Mouse (Mus musculus) hindbrain, embryonic 14.5 days (tissue): ENCODE data around the gene Slf2. TPM values are rescaled to one million over a fixed set of nuclear protein-coding genes. Genes with fewer than 3 reads are reported as not detected.

Source experiments
- ATAC-seq: fragments of 200-750 bp; cut with Nextera tagmentation; 2 replicates; pipeline ENCODE4 v1.8.0; 2017; ENCODE audit warnings: moderate number of reproducible peaks, mild to moderate bottlenecking, moderate TSS enrichment, moderate library complexity; ENCODE audit not compliant: low FRiP score
- DNase-seq: peaks from one replicate; pipeline ENCODE4 v3.0.0-alpha.2; 2015; ENCODE audit warnings: low spot score
- H3K27ac ChIP-seq: fragments of 300-500 bp; sonication (generic); 2 replicates; pipeline ENCODE4 v1.5.1; 2014; ENCODE audit warnings: mild to moderate bottlenecking, moderate library complexity
- H3K27me3 ChIP-seq: fragments of 300-500 bp; sonication (generic); 2 replicates; pipeline ENCODE4 v1.6.1; 2014; ENCODE audit warnings: mild to moderate bottlenecking, low read length, mixed read lengths; ENCODE audit not compliant: control insufficient read depth, insufficient read depth
- H3K36me3 ChIP-seq: fragments of 300-500 bp; sonication (generic); replicated peaks from 2 replicates; pipeline ENCODE4 v1.6.1; 2014; ENCODE audit not compliant: control insufficient read depth, insufficient read depth
- H3K4me1 ChIP-seq: fragments of 300-500 bp; sonication (generic); replicated peaks from 2 replicates; pipeline ENCODE4 v1.6.1; 2014; ENCODE audit warnings: antibody characterized with exemption, low read length, mixed read lengths; ENCODE audit not compliant: control insufficient read depth, insufficient read depth
- H3K4me2 ChIP-seq: fragments of 300-500 bp; sonication (generic); replicated peaks from 2 replicates; pipeline ENCODE4 v1.6.1; 2014; ENCODE audit warnings: mild to moderate bottlenecking, moderate library complexity
- H3K4me3 ChIP-seq: fragments of 300-500 bp; sonication (generic); replicated peaks from 2 replicates; pipeline ENCODE4 v1.5.1; 2014; ENCODE audit warnings: mild to moderate bottlenecking, low read length
- H3K9ac ChIP-seq: fragments of 300-500 bp; sonication (generic); 2 replicates; pipeline ENCODE4 v1.6.1; 2014
- H3K9me3 ChIP-seq: fragments of 300-500 bp; sonication (generic); 2 replicates; pipeline ENCODE4 v1.6.1; 2016; ENCODE audit warnings: low read length; ENCODE audit not compliant: control insufficient read depth
- WGBS: fragments of 180-500 bp; shearing (Covaris S2); extraction: QIAGEN DNeasy Blood & Tissue Kit; methylation state at CpG from one replicate; pipeline ENCODE4 v1.1.7; 2014; 5-methylcytosine and 5-hydroxymethylcytosine counted together
- polyA plus RNA-seq: library from polyadenylated mRNA; unstranded; fragments of >200 nt; fragmentation: Nextera tagmentation; extraction: Ambion mirVana; gene quantifications from 2 replicates; pipeline ENCODE4 v1.2.1, GENCODE M21; 2014

Slf2 gene
- polyA plus RNA-seq, 1 experiment from 2014 or later, result 34.8 TPM

DNA sequence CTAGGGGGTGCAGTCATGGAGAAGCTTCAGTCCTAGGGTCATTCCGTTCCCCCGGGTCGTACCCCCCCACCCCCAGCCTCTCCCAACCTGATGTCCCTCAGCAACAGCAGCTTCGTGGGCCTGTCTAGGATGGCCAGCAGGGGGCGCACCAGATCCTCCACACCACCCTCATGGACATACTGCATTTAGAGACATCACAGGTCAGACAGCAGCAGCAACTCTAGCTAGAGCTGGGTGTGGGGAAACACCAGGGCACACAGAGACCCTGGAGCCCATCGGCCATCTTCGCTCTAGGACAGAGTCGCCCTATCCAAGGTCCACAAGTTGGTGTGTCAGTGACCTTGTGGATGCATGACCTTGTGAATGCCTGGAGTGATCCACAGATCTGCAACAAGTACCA, 99.2 kb downstream of the Slf2 start:
- no peaks in the 10 kb centered on the region for H3K9me3 ChIP-seq
- no peak overlapping the region for H3K4me2 ChIP-seq
- H3K27me3 ChIP-seq, result no peaks in the 10 kb centered on the region
- ATAC-seq (no peak), DNase-seq (no peak)
- no peak overlapping the region for H3K27ac ChIP-seq
- WGBS, result 37% methylated on average over 8 of the region's 8 CpGs
- no peak overlapping the region for H3K9ac ChIP-seq
- H3K4me1 ChIP-seq, result no peaks in the 10 kb centered on the region
- no peak overlapping the region for H3K4me3 ChIP-seq
- H3K36me3 ChIP-seq, result peaks cover 35% of the 10 kb centered on the region

DNA sequence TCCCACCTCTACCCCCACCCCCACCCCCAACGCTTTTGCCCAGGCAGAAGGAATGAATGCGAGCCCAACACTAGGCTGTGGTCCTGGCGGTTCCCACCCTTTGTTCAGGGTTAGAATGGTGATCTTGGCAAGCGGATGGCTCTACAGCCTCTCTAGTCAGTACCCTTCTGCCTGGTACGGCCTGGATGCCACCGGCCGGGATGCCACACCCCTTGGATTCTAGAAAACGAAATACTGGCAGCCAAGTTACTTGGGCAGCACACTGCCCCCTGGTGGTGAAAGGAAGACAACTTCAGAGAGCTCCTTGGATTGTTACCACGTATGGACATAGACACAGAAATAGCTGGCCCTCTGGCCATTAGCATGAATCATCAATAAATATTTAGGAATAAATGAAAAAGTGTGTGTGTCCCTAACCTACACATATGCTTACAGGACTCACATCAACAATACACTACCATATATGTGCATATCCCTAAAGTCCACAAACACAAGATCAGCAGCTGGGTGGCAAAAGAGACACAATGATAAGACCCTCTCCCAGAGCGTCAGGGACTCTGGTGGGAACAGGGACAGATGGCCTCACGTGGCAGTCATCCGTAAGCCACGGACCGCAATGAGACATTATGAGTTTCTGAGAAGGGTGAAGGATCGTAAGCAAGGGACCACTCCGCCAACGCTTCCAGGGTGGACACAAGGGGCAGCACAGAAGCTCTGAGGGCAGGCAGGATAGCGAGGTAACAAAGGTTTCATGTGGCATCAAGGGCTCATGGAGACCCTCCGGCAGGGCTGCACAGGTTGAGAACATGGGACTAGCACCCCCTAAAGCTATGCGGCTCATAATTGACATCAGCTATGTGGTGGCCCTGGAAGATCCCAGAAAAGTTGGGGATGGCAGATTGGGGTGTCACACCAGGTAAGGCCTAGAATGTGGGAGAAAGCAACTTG, 100.1 kb downstream of the Slf2 start:
- peaks cover 26% of the 10 kb centered on the region for H3K36me3 ChIP-seq
- H3K4me3 ChIP-seq, result no peak overlapping the region
- DNase-seq, result peak; percentile 89
- H3K27me3 ChIP-seq, result no peaks in the 10 kb centered on the region
- H3K9me3 ChIP-seq, result no peaks in the 10 kb centered on the region
- ATAC-seq, result peak; percentile 29; the same call in 1 of the 2 replicates
- H3K27ac ChIP-seq, result no peak overlapping the region
- H3K4me2 ChIP-seq, result peak overlapping the region; percentile 27
- WGBS, result 39% methylated on average over 20 of the region's 20 CpGs
- no peak overlapping the region for H3K9ac ChIP-seq
- H3K4me1 ChIP-seq, result no peaks in the 10 kb centered on the region

DNA sequence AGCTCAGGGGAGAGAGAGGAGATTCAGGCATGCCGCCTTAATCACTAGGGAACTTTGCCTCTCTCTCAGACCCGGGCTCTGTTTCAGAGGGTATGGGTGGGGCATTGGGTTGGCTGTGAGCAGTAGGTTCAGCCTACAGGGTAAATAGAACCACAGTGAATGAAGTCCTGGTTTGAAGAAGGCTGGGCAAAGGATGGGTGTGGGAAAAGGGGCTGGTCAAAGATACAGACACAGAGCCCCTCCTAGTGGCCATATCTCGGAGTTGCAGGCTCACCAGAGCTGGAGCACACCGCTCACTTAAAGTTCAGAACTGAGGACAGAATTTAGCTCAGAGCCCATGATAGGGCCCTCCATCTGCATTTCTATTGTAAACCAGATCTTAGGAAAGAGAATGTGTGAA, 100.8 kb downstream of the Slf2 start:
- WGBS, result 22% methylated on average over 4 of the region's 4 CpGs
- Histone ChIP-seq H3K27me3 (no peaks in the 10 kb centered on the region), H3K9me3 (no peaks in the 10 kb centered on the region), H3K36me3 (peaks cover 18% of the 10 kb centered on the region), H3K9ac (no peak overlapping the region), H3K4me2 (no peak overlapping the region), H3K27ac (no peak overlapping the region), H3K4me1 (no peaks in the 10 kb centered on the region), H3K4me3 (no peak overlapping the region)
- DNase-seq (peak; percentile 85), ATAC-seq (peak; percentile 56)

Other genes with a start within 250 kb of the Slf2 start
- 18.7 and 22.1 TPM in 2 replicates for gene Pax2, start 175.1 kb upstream of the Slf2 start, polyA plus RNA-seq
- gene Sema4g, start 58.0 kb downstream of the Slf2 start, polyA plus RNA-seq, result 19.4 and 19.5 TPM in 2 replicates
- 7.1 and 9.4 TPM in 2 replicates for gene Twnk, start 74.5 kb downstream of the Slf2 start, polyA plus RNA-seq
- 75.8 and 85.4 TPM in 2 replicates for gene Mrpl43, start 75.3 kb downstream of the Slf2 start, polyA plus RNA-seq
- 18.8 and 20.1 TPM in 2 replicates for gene Lzts2, start 83.3 kb downstream of the Slf2 start, polyA plus RNA-seq
- gene Pdzd7, start 114.6 kb downstream of the Slf2 start, polyA plus RNA-seq, result 2.5 and 2.9 TPM in 2 replicates
- 67.8 and 77.0 TPM in 2 replicates for gene Sfxn3, start 116.4 kb downstream of the Slf2 start, polyA plus RNA-seq
- gene Kazald1, start 144.1 kb downstream of the Slf2 start, polyA plus RNA-seq, result 2.5 and 4.9 TPM in 2 replicates
- 1.7 and 3.4 TPM in 2 replicates for gene Tlx1, start 219.5 kb downstream of the Slf2 start, polyA plus RNA-seq